Mouse (Mus musculus): ENCODE data around the gene Chil4. TPM values are rescaled to one million over a fixed set of nuclear protein-coding genes. Genes with fewer than 3 reads are reported as not detected.

Chil4 gene
- not detected for polyA plus RNA-seq (2015; fragmentation: Illumina TruSeq; extraction: RNeasy Lipid Tissue Mini Kit (QIAGEN cat#74804); ENCODE audit: insufficient read depth, low replicate concordance)

GRCm38 (mm10) chr3:106219407-106219806 lies at the start of gene Chil4:
Chil4 (minus strand) TSS chr3:106219507.

GRCm38 (mm10) chr3:106167464-106167863 lies 51.8 kb downstream of the Chil4 start, which contains the start of gene Chil3:
Chil3 (minus strand) TSS chr3:106167564.

Other genes with a start within 250 kb of the Chil4 start
- 9.7 TPM for gene Ovgp1, start 245.8 kb downstream of the Chil4 start, polyA plus RNA-seq (2015; fragmentation: Illumina TruSeq; extraction: RNeasy Lipid Tissue Mini Kit (QIAGEN cat#74804); ENCODE audit: insufficient read depth, low replicate concordance)
- gene Pifo, start 204.9 kb downstream of the Chil4 start, polyA plus RNA-seq (2015; fragmentation: Illumina TruSeq; extraction: RNeasy Lipid Tissue Mini Kit (QIAGEN cat#74804); ENCODE audit: insufficient read depth, low replicate concordance): 1.7 TPM
- gene Chil5, start 186.7 kb downstream of the Chil4 start, polyA plus RNA-seq (2015; fragmentation: Illumina TruSeq; extraction: RNeasy Lipid Tissue Mini Kit (QIAGEN cat#74804); ENCODE audit: insufficient read depth, low replicate concordance): 5.2 TPM
- 0.14 TPM for gene Chia1, start 106.3 kb downstream of the Chil4 start, polyA plus RNA-seq (2015; fragmentation: Illumina TruSeq; extraction: RNeasy Lipid Tissue Mini Kit (QIAGEN cat#74804); ENCODE audit: insufficient read depth, low replicate concordance)
- 58.5 TPM for gene Chil3, start 51.9 kb downstream of the Chil4 start, polyA plus RNA-seq (2015; fragmentation: Illumina TruSeq; extraction: RNeasy Lipid Tissue Mini Kit (QIAGEN cat#74804); ENCODE audit: insufficient read depth, low replicate concordance)
- gene Chil6, start 186.7 kb upstream of the Chil4 start, polyA plus RNA-seq (2015; fragmentation: Illumina TruSeq; extraction: RNeasy Lipid Tissue Mini Kit (QIAGEN cat#74804); ENCODE audit: insufficient read depth, low replicate concordance): 0.37 TPM